Mouse (Mus musculus) embryo, embryonic 9.5 days (tissue): Measurements from ENCODE around the gene Shroom1.
A peak's percentile ranks its signal among the peaks of the same experiment; 100 is the strongest.

Experiments used
- DNase-seq: peaks from one replicate; pipeline ENCODE4 v3.0.0-alpha.2; 2017; ENCODE audit errors: extremely low spot score

The Shroom1 gene

DNA sequence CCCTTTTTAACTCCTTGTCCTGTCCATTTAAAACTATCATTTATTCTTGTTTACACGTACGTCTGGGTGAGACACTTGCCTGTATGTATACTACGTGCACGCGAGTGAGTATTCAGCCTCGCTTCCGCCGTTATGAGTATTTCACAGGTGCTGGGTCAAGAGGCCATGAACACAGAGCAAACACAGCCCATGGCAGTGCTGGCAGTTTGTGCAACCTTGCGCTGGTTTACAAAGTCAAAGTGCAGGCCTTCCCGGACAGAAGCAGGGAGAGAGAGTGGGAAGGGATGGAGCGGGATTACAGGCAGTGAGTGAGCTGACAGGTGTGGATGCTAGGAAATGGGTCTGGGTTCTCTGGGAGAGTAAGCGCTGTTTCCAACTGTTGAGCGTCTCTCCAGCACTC is 10.8 kb upstream of the Shroom1 start:
- DNase-seq = no peak

- no peak for DNase-seq
Observed at GRCm38 (mm10) chr11:53447996-53448395, 9.0 kb upstream of the Shroom1 start.

DNA sequence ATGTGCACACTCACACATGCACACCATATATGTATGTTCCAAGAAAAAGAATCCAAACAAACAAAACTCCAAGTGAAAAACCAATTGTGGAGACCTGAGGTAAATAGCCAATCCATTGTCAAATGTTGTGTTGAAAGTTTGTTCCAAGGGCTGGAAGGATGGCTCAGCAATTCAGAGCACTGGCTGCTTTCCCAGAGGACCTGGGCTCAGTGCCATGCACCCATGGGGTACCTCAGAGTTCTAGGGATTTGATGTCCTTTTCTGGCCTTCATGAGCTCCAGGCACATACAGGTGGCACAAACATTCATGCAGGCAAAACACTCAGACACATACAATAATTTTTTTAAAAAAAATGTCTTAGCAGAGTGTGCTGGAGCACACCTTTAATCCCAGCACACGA is 8.5 kb upstream of the Shroom1 start:
- no peak for DNase-seq

DNA sequence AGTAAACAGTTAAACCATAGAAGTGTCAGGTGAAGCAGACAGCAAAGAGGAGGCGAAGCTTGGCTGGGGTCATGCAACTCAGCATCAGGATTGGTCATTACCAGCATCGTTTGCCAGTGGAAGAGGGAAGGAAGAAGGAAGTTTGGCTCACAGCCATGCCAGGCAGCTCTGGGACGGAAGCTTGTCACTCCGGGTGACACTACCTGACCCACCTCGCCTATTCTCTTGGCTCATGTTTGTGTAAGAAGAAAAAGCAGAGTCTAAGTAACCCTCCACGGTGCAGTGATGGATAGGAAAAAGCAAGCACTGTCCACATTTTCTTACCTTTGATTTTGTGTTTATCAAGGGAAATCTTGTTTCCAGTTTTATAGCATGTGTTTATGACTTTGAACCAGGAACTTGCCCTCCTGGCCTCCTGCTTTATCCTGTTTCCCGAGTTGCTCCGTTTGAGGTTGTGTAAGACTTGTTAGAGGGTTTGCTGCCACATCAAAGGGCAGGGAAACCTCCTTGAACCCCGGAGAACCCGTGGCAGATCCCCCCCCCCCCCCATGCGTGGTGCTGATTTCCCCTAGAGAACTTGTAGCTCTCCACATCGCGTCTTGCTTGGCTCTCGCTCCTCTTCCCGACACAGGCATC is 6.8 kb upstream of the Shroom1 start:
- DNase-seq = no peak

- no peak for DNase-seq
Observed at GRCm38 (mm10) chr11:53451361-53451760, 5.6 kb upstream of the Shroom1 start.

DNA sequence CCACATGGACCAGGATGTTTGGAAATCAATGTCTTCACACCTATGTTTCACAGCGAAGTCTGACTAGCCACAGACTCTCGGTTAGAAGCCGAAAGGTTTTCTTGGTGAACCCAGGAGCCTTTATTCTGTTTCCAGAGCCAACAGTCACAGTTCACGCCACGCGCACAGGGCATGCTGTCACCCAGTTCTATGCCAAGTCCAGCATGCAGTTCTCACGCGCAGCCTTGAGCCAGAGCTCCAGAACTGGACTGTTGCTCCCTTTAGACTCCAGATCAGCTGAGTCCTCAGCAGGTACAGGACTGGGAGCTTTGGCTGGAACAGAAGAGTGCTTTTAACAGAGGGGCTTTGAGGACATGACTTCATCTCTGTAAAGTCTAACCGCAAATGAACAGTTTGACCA is 4.6 kb upstream of the Shroom1 start:
- DNase-seq = no peak

DNA sequence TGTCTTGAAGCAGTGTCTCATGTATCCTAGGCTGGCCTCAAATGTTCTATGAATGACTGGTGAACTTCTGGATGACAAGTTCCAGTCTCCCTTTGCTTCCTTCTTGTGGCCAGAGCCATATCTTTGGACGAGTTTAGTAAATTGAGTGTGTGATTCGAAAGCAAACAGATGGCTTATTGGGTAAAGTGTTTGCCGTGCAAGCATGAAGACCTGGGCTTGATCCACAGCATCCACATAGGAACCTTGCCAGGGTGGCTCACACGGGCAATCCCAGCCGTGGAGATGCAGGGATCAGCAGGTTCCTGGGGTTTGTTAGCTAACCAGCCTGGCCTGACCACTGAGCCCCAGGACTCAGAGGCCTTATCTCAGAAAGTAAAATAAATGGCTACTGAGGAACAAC is 4.0 kb upstream of the Shroom1 start:
- no peak for DNase-seq

DNA sequence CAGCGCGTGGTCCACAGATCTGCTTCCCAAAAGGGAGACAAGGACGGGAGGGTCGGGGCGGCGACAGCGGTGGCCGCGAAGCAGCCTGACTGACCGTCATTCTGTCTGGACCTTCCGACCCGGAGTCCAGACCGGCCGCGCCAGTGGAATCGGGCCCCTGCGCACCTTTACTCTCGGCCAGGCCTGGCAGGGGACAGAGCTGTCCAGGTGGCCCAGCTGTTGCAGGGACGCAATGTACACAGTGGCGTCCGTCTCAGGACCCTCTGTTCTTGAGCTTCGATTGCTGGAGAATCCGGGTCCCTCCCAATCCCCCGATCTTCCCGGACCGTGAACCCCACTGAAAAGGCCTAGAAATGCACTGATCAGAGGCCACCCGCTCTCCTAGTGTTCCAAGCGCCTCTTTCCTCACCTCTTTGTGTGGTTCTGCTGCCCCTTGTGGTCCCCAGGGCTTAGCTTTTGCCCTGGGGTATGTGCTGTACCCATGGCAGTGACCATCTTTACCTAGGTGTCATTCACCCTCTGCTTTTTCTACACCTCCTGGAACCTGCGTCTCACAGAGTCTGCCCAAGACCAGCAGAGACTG is 458 bp downstream of the Shroom1 start:
- DNase-seq = no peak

GRCm38 (mm10) chr11:53458996-53459395 is 2.0 kb downstream of the Shroom1 start:
- no peak for DNase-seq

DNA sequence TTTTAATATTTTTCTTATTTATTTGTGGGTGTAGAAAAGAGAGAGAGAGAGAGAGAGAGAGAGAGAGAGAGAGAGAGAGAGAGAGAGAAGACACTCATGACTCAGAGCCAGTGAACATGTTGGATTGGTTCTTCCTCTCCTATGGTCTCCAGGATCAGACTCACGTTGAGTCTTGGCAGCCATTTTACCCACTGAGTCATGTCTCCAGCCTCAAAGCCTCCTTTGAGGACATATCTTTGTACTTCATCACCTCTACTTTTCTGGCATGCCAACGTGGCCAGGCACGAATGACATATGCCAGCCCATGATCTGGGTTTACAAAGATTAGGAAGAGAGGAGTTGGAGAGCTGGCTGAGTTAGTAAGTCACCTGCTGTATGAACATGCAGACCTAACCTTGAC is 3.2 kb downstream of the Shroom1 start:
- DNase-seq = no peak

DNA sequence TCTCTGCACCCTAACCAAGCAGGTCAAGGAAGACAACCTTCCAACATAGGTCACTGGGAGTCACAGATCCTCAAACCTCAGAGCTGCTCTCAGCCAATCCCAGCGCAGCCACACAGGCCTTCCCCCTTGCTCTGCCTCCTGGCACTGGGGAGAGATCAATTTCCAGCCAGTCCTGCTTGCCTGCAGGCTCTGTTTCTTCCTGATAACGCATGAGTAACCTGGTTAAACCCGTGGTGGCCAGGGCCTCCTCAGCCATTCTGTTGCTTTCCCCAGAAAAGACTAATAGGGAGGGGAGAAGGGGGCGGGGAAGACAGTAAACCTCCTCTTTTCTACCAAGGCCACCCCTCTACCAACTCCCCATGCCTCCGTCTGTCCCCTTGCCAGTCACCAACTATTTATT is 4.7 kb downstream of the Shroom1 start:
- DNase-seq = no peak

DNA sequence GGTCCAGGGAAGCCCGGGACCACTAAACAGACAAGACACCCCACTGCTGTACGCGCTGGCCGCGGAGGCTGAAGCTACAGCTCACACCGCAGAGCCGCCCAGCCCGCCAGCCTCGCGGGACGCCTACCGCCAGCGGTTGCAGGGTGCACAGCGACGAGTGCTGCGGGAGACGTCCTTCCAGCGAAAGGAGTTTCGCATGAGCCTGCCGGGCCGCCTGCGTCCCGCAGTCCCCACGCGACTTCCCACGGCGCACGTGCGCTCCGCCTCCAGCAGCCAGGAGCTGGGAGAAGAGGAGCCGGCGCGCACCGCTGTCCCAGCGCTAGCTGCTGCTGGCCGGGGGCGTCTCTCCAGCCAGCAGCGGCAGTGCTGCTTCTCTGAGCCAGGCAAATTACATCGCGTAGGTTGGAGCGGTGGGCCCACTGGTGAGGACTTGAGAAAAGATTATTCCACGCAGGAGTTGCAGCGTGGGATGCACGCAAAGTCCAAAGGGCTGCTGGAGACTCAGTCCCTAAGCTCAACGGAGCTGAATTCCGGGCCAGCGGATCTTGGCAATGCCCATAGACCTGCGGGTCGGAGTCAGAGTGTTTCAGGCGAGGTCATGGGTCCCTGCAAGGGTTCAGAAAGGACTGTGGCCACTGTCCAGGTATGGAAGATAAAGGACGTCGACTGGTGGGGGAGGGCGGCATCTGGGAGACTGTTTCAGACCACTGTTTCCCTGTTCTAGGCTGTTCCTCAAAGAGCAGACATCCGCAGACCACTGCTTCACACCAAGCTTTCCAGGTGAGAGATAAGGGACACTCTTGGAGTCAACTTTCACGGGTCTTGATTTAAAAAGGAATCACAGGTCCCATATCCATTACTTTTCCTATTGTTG is 6.8 kb downstream of the Shroom1 start:
- DNase-seq = peak; percentile 52

DNA sequence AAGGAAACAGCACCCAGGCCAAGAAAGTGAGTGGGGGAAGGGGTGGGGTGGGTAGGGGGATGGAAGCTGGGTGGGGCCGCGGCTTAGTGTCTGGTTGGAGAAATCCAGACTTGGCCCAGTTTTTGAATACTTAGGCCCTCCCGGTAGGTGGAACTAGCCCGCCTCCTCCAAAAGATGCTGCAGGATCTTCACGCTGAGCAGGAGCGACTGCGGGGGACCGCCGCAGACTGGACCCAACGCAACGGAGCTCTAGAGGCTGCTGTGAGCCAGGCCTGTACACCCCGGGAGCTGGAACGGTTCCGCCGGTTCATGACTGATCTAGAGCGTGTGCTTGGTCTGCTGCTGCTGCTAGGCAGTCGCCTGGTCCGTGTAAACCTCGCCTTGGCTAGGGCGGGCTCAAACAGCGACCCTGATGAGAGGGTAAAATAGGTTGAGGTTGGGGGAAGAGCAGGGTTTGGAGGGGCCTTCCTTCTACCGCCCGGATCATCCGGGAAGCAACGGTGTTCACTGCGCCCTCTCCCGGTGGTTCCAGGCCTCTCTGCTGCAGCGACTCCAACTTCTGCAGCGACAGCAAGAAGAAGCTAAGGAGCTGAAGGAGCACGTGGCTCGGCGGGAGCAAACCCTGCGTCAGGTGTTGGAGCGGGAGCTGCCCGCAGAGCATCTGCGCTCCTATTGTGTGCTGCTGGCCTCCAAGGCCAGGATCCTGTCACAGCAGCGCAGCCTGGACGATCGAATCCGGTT is 9.4 kb downstream of the Shroom1 start:
- DNase-seq = peak; percentile 85

- peak; percentile 39 for DNase-seq
Observed at GRCm38 (mm10) chr11:53469294-53469967, 12.4 kb downstream of the Shroom1 start.

DNA sequence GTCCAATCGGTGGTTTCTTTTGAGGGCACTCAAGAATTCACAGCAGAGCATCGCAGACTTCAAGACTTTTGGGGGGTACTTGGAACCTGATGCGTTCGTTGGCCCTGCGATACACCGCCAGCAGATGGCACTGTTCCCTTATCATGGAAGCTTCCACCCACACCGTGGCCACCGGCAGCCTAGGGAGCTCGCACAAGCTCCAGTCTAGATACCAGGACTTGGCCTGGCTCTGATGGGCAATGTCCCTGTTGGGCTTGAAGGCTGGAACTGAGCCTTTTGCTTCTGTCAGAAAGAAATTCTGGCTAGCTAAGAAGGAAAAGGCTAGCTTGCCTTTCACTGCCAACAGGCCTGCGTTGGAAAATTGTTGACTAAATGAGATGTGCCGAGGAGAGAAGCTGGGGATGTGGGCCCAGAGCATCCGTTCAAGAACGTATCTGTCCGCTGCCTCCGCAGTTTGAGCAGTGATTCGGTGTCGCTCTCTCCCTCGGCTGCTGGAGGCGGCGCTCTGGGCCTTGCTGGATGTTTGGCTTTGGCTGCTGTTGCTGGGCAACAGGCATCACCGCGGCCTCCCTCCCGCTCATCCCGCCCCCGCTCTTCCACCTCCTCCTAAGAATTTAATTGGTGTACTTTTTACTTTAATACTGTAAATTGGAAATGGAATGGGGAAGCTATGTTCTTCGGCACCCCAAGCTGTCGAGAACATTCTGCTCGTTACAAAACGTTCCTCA is 13.1 kb downstream of the Shroom1 start, which contains the start of gene Gm9837:
Gene Gm9837, minus strand, starts transcription at position 512 of the 728 bp plus-strand sequence.
- DNase-seq = peak; percentile 88

DNA sequence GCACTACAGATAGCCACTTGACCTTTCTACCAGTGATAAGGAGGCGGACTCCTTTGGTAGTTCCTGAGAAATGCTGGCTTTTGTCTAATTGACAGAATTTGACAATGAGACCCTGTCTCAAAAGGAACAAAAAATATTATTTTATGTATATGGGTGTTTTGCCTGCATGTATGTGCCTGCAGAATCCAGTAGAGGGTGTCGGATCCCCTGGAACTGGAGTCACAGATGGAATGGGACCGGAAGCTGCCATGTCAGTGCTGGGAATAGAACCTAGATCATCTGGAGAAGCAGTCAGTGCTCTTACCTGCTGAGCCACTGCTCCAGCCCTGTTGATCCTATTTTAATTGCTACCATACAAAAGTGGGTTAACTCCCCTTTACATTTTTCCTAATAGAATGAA is 15.7 kb downstream of the Shroom1 start:
- no peak for DNase-seq

DNA sequence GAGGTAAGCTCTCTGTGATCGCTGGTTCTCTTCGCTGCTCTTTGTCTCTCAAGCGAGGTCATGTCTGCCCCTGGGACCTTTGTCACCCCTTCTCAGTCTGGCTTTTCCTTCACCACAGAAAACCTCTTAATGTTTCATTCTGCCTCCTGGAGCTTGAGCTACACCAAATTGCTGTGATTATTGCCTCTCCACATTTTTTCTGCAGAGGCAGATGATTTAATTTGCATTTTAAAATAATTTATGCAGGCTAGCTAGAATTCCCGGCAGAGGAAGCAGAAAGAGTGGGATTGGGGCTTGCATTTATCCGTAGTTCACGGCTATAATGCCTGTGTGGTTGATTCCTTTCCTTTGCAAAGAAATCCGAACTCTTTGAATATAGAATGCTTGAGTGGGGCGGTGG is 18.6 kb downstream of the Shroom1 start:
- DNase-seq = no peak

- no peak for DNase-seq
Observed at GRCm38 (mm10) chr11:53477833-53478232, 20.8 kb downstream of the Shroom1 start.

- DNase-seq = peak; percentile 56
Observed at GRCm38 (mm10) chr11:53478383-53479170, 21.6 kb downstream of the Shroom1 start.

GRCm38 (mm10) chr11:53479171-53479782 is 22.3 kb downstream of the Shroom1 start:
- DNase-seq = no peak
